Mouse (Mus musculus) stomach, embryonic 14.5 days (tissue): ENCODE measurements around the gene Tatdn3. TPM values are rescaled to one million over a fixed set of nuclear protein-coding genes. Genes with fewer than 3 reads are reported as not detected.

Experiments used
- ATAC-seq: fragments of 200-750 bp; cut with Nextera tagmentation; 2 replicates; pipeline ENCODE4 v1.8.0; 2017; ENCODE audit warnings: low read depth, moderate TSS enrichment; ENCODE audit not compliant: insufficient number of reproducible peaks, insufficient read depth, low FRiP score
- H3K27ac ChIP-seq: fragments of 300-500 bp; sonication (generic); 2 replicates; pipeline ENCODE4 v1.5.1; 2014; ENCODE audit warnings: mild to moderate bottlenecking, low read length, moderate library complexity, mixed read lengths
- H3K27me3 ChIP-seq: fragments of 300-500 bp; sonication (generic); 2 replicates; pipeline ENCODE4 v1.6.1; 2014; ENCODE audit warnings: low read length, control low read depth, mixed read lengths; ENCODE audit not compliant: control insufficient read depth, insufficient read depth
- H3K36me3 ChIP-seq: fragments of 300-500 bp; sonication (generic); 2 replicates; pipeline ENCODE4 v1.6.1; 2014; ENCODE audit warnings: mild to moderate bottlenecking, control low read depth, low read length, moderate library complexity, mixed read lengths; ENCODE audit not compliant: control insufficient read depth, insufficient read depth
- H3K4me1 ChIP-seq: fragments of 300-500 bp; sonication (generic); 2 replicates; pipeline ENCODE4 v1.6.1; 2014; ENCODE audit warnings: low read length, control low read depth, mixed read lengths; ENCODE audit not compliant: control insufficient read depth, insufficient read depth
- H3K4me2 ChIP-seq: fragments of 300-500 bp; sonication (generic); replicated peaks from 2 replicates; pipeline ENCODE4 v1.6.1; 2014; ENCODE audit warnings: low read depth, low read length, control low read depth
- H3K4me3 ChIP-seq: fragments of 300-500 bp; sonication (generic); 2 replicates; pipeline ENCODE4 v1.5.1; 2014; ENCODE audit warnings: low read depth, low read length, control low read depth
- H3K9ac ChIP-seq: fragments of 300-500 bp; sonication (generic); replicated peaks from 2 replicates; pipeline ENCODE4 v1.6.1; 2014; ENCODE audit warnings: low read depth, mild to moderate bottlenecking, control low read depth, low read length, moderate library complexity, mixed read lengths
- H3K9me3 ChIP-seq: fragments of 300-500 bp; sonication (generic); 2 replicates; pipeline ENCODE4 v1.6.1; 2016; ENCODE audit warnings: low read depth, low read length, control low read depth; ENCODE audit not compliant: control insufficient read depth
- WGBS: fragments of 180-500 bp; shearing (Covaris S2); extraction: QIAGEN DNeasy Blood & Tissue Kit; methylation state at CpG from one replicate; pipeline ENCODE4 v1.1.7; 2014; 5-methylcytosine and 5-hydroxymethylcytosine counted together
- polyA plus RNA-seq: library from polyadenylated mRNA; unstranded; fragments of >200 nt; fragmentation: Nextera tagmentation; extraction: Ambion mirVana; gene quantifications from 2 replicates; pipeline ENCODE4 v1.2.1, GENCODE M21; 2014

Tatdn3 gene
- polyA plus RNA-seq, 1 experiment from 2014 or later = 20.4 TPM

GRCm38 (mm10) chr1:191071613-191072012 is 8.9 kb upstream of the Tatdn3 start:
- ATAC-seq = no peak
- H3K36me3 ChIP-seq = peaks cover 58% of the 10 kb centered on the region
- 90% methylated on average over 6 of the region's 6 CpGs for WGBS
- H3K9ac ChIP-seq = no peak overlapping the region
- no peaks in the 10 kb centered on the region for H3K9me3 ChIP-seq
- no peak overlapping the region for H3K4me3 ChIP-seq
- no peaks in the 10 kb centered on the region for H3K27me3 ChIP-seq
- no peak overlapping the region for H3K27ac ChIP-seq
- no peak overlapping the region for H3K4me2 ChIP-seq
- no peaks in the 10 kb centered on the region for H3K4me1 ChIP-seq

- no peaks in the 10 kb centered on the region for H3K9me3 ChIP-seq
- no peak overlapping the region for H3K4me2 ChIP-seq
- H3K27ac ChIP-seq = no peak overlapping the region
- no peak for ATAC-seq
- peaks cover 58% of the 10 kb centered on the region for H3K36me3 ChIP-seq
- no peak overlapping the region for H3K9ac ChIP-seq
- no peak overlapping the region for H3K4me3 ChIP-seq
- H3K4me1 ChIP-seq = no peaks in the 10 kb centered on the region
- no peaks in the 10 kb centered on the region for H3K27me3 ChIP-seq
- 87% methylated on average over 4 of the region's 4 CpGs for WGBS
These were observed 7.5 kb upstream of the Tatdn3 start for GRCm38 (mm10) chr1:191070259-191070658.

- WGBS = 80% methylated on average over 5 of the region's 5 CpGs
- ATAC-seq = no peak
- no peaks in the 10 kb centered on the region for H3K9me3 ChIP-seq
- H3K27me3 ChIP-seq = no peaks in the 10 kb centered on the region
- H3K27ac ChIP-seq = no peak overlapping the region
- H3K36me3 ChIP-seq = peaks cover 52% of the 10 kb centered on the region
- no peak overlapping the region for H3K9ac ChIP-seq
- peaks cover 6% of the 10 kb centered on the region; the same call in 1 of the 2 replicates for H3K4me1 ChIP-seq
- no peak overlapping the region for H3K4me2 ChIP-seq
- no peak overlapping the region for H3K4me3 ChIP-seq
These were observed 5.6 kb upstream of the Tatdn3 start for GRCm38 (mm10) chr1:191068377-191068776.

- Histone ChIP-seq H3K4me1 (peaks cover 6% of the 10 kb centered on the region; the same call in 1 of the 2 replicates), H3K9me3 (no peaks in the 10 kb centered on the region), H3K4me3 (no peak overlapping the region), H3K9ac (no peak overlapping the region), H3K36me3 (peaks cover 24% of the 10 kb centered on the region), H3K27me3 (no peaks in the 10 kb centered on the region), H3K4me2 (no peak overlapping the region), H3K27ac (no peak overlapping the region)
- no peak for ATAC-seq
- WGBS = 79% methylated on average over 4 of the region's 4 CpGs
These were observed 2.5 kb upstream of the Tatdn3 start for GRCm38 (mm10) chr1:191065188-191065587.

- Histone ChIP-seq H3K27ac (no peak overlapping the region), H3K4me1 (peaks cover 6% of the 10 kb centered on the region; the same call in 1 of the 2 replicates), H3K4me2 (no peak overlapping the region), H3K36me3 (peaks cover 17% of the 10 kb centered on the region; the same call in 1 of the 2 replicates), H3K27me3 (no peaks in the 10 kb centered on the region), H3K9ac (no peak overlapping the region), H3K9me3 (no peaks in the 10 kb centered on the region), H3K4me3 (no peak overlapping the region)
- no peak for ATAC-seq
- WGBS = 85% methylated on average over 2 of the region's 2 CpGs
These were observed 1.8 kb upstream of the Tatdn3 start for GRCm38 (mm10) chr1:191064535-191064934.

GRCm38 (mm10) chr1:191063700-191064099 is 968 bp upstream of the Tatdn3 start:
- peak overlapping the region; percentile 95 for H3K4me3 ChIP-seq
- peaks cover 6% of the 10 kb centered on the region; the same call in 1 of the 2 replicates for H3K4me1 ChIP-seq
- ATAC-seq = no peak
- H3K9ac ChIP-seq = peak overlapping the region; percentile 69
- H3K36me3 ChIP-seq = peaks cover 11% of the 10 kb centered on the region; the same call in 1 of the 2 replicates
- H3K27ac ChIP-seq = no peak overlapping the region
- H3K9me3 ChIP-seq = no peaks in the 10 kb centered on the region
- peak overlapping the region; percentile 79 for H3K4me2 ChIP-seq
- no peaks in the 10 kb centered on the region for H3K27me3 ChIP-seq
- 66% methylated on average over 9 of the region's 9 CpGs for WGBS

GRCm38 (mm10) chr1:191062241-191062780 is 421 bp downstream of the Tatdn3 start:
- Histone ChIP-seq H3K9ac (peak overlapping the region; percentile 69), H3K4me3 (peak overlapping the region; percentile 95), H3K4me2 (peak overlapping the region; percentile 79), H3K27ac (no peak overlapping the region), H3K9me3 (no peaks in the 10 kb centered on the region), H3K27me3 (no peaks in the 10 kb centered on the region), H3K4me1 (peaks cover 6% of the 10 kb centered on the region; the same call in 1 of the 2 replicates), H3K36me3 (no peaks in the 10 kb centered on the region; the same call in 1 of the 2 replicates)
- 4% methylated on average over 15 of the region's 15 CpGs for WGBS
- ATAC-seq = peak; percentile 64; the same call in 1 of the 2 replicates

- 68% methylated on average over 3 of the region's 3 CpGs for WGBS
- H3K27me3 ChIP-seq = no peaks in the 10 kb centered on the region
- H3K27ac ChIP-seq = no peak overlapping the region
- H3K9ac ChIP-seq = no peak overlapping the region
- no peaks in the 10 kb centered on the region for H3K4me1 ChIP-seq
- H3K9me3 ChIP-seq = no peaks in the 10 kb centered on the region
- no peaks in the 10 kb centered on the region for H3K36me3 ChIP-seq
- H3K4me2 ChIP-seq = no peak overlapping the region
- ATAC-seq = no peak
- H3K4me3 ChIP-seq = no peak overlapping the region
These were observed 5.3 kb downstream of the Tatdn3 start for GRCm38 (mm10) chr1:191057461-191057860.

GRCm38 (mm10) chr1:191055533-191055873 is 7.2 kb downstream of the Tatdn3 start:
- H3K27me3 ChIP-seq = no peaks in the 10 kb centered on the region
- H3K4me1 ChIP-seq = no peaks in the 10 kb centered on the region
- H3K9ac ChIP-seq = no peak overlapping the region
- H3K27ac ChIP-seq = no peak overlapping the region
- H3K36me3 ChIP-seq = no peaks in the 10 kb centered on the region
- WGBS = 65% methylated on average over 2 of the region's 2 CpGs
- no peak overlapping the region for H3K4me3 ChIP-seq
- ATAC-seq = no peak
- H3K9me3 ChIP-seq = no peaks in the 10 kb centered on the region
- H3K4me2 ChIP-seq = no peak overlapping the region
